Mouse (Mus musculus) liver, embryonic 14.5 days (tissue): ENCODE measurements around the gene Scamp4.

Source experiments
- CTCF ChIP-seq: IDR thresholded peaks from 2 replicates; pipeline ENCODE4 v1.5.1; 2016; ENCODE audit warnings: antibody characterized with exemption, low read depth, control low read depth
- EP300 ChIP-seq: IDR thresholded peaks from 2 replicates; pipeline ENCODE4 v1.6.1; 2016; ENCODE audit warnings: antibody characterized with exemption, low read depth

GRCm38 (mm10) chr10:80618181-80618580 lies 15.5 kb downstream of the Scamp4 start:
- TF ChIP-seq CTCF (no peak), EP300 (no peak)
